Comparison of ENCODE assay signal across 13 mouse cellular contexts in the genomic region with DNA sequence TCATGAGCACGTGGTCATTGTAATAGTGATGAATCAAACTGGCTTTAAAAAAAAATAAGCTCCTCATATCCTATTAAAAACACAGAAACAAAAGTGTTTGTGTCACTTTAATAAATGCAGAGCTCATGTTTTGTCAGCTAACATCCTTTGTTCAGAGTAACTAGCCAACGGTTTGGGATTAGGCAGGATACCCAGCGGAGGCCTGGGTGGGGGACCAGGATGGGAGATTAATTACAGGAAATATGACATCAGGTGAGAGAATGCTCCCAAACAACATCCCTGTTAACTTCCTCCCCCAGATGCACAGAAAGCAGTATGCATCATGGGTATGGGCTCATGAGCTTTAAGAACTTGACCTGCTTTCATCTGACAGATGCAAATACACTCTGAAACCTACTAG.
"Had no signal": no experiment of that assay in that cellular context is flagged by ENCODE, and none has a peak within 500 bp of the region (broad histone marks: within the 10 kb centered on the region; RNA-seq: fewer than 3 reads in every experiment).

No protein-coding gene starts in this region.

- H3K27ac ChIP-seq: left cerebral cortex, adult 2 months; limb, embryonic 10.5 days; liver, embryonic 12.5 days; lung, embryonic 15.5 days; midbrain, embryonic 13.5 days; neural tube, embryonic 15.5 days had no signal

- DNase-seq: kidney, postnatal 25 days; right cerebral cortex, adult 18-20 months; right cerebral cortex, postnatal 25 days; thymus, postnatal 36 days had no signal

- H3K9ac ChIP-seq: liver, embryonic 12.5 days; lung, embryonic 15.5 days; midbrain, embryonic 13.5 days; neural tube, embryonic 15.5 days had no signal

- H3K4me2 ChIP-seq: liver, embryonic 12.5 days; lung, embryonic 15.5 days; midbrain, embryonic 13.5 days; neural tube, embryonic 15.5 days had no signal

- H3K27me3 ChIP-seq: liver, embryonic 12.5 days; lung, embryonic 15.5 days; midbrain, embryonic 13.5 days; neural tube, embryonic 15.5 days had no signal

- ATAC-seq: inflammation-experienced regulatory T-cells, adult 6 months; intestine, postnatal 0 days; liver, embryonic 12.5 days; midbrain, embryonic 13.5 days had no signal

- H3K9me3 ChIP-seq: limb, embryonic 10.5 days; liver, embryonic 12.5 days; lung, embryonic 15.5 days; midbrain, embryonic 13.5 days; neural tube, embryonic 15.5 days had no signal

- H3K4me1 ChIP-seq: limb, embryonic 10.5 days; liver, embryonic 12.5 days; lung, embryonic 15.5 days; neural tube, embryonic 15.5 days had no signal

- H3K4me3 ChIP-seq: left cerebral cortex, adult 2 months; limb, embryonic 10.5 days; liver, embryonic 12.5 days; lung, embryonic 15.5 days; midbrain, embryonic 13.5 days; myocyte; neural tube, embryonic 15.5 days had no signal

- H3K36me3 ChIP-seq: limb, embryonic 10.5 days; liver, embryonic 12.5 days; lung, embryonic 15.5 days; midbrain, embryonic 13.5 days; neural tube, embryonic 15.5 days had no signal
